Mouse (Mus musculus) heart, embryonic 11.5 days (tissue): ENCODE data around the gene Gm26602. TPM values are rescaled to one million over a fixed set of nuclear protein-coding genes. Genes with fewer than 3 reads are reported as not detected.
A peak's percentile ranks its signal among the peaks of the same experiment; 100 is the strongest.

ENCODE experiments used
- microRNA-seq: library from miRNA; unstranded; fragments of <30 nt; microRNA quantifications from one replicate; pipeline ENCODE4, GENCODE M21; 2016; ENCODE audit warnings: borderline number of aligned reads
- polyA plus RNA-seq: library from polyadenylated mRNA; unstranded; fragments of >200 nt; fragmentation: Nextera tagmentation; extraction: Ambion mirVana; gene quantifications from 2 replicates; pipeline ENCODE4 v1.2.1, GENCODE M21; 2014

The Gm26602 gene
- polyA plus RNA-seq, 1 experiment from 2014 or later = 8.1 TPM

Small RNA genes within 50 kb of the gene (microRNA-seq; reads per million reads assigned to microRNA genes)
- gene Mir6910 = 0.75 reads per million, percentile 6 among the genes with 10 or more reads in this experiment

Other genes starting within 250 kb of the Gm26602 start
- gene Madcam1, start 246.3 kb upstream of the Gm26602 start, polyA plus RNA-seq = 1.1 and 1.5 TPM in 2 replicates
- gene Tpgs1, start 241.5 kb upstream of the Gm26602 start, polyA plus RNA-seq = 47.4 and 48.6 TPM in 2 replicates
- gene Cdc34, start 228.7 kb upstream of the Gm26602 start, polyA plus RNA-seq = 159 and 164 TPM in 2 replicates
- gene Gzmm, start 221.8 kb upstream of the Gm26602 start, polyA plus RNA-seq = 0.40 and 1.0 TPM in 2 replicates
- 1,233 and 1,252 TPM in 2 replicates for gene Bsg, start 206.4 kb upstream of the Gm26602 start, polyA plus RNA-seq
- gene Hcn2, start 194.2 kb upstream of the Gm26602 start, polyA plus RNA-seq = 0.13 and 0.14 TPM in 2 replicates
- 22.7 and 23.6 TPM in 2 replicates for gene Polrmt, start 164.3 kb upstream of the Gm26602 start, polyA plus RNA-seq
- gene Fgf22, start 155.8 kb upstream of the Gm26602 start, polyA plus RNA-seq = 0.26 TPM in 1 of 2 replicates, not detected in the other
- gene Rnf126, start 143.9 kb upstream of the Gm26602 start, polyA plus RNA-seq = 63.1 and 69.0 TPM in 2 replicates
- 11.4 TPM in 2 replicates for gene Fstl3, start 133.6 kb upstream of the Gm26602 start, polyA plus RNA-seq
- not detected in 2 replicates for gene Prss57, start 119.9 kb upstream of the Gm26602 start, polyA plus RNA-seq
- 66.6 and 70.1 TPM in 2 replicates for gene Palm, start 117.3 kb upstream of the Gm26602 start, polyA plus RNA-seq
- 0.63 and 0.89 TPM in 2 replicates for gene Misp, start 89.9 kb upstream of the Gm26602 start, polyA plus RNA-seq
- 112 TPM in 2 replicates for gene Ptbp1, start 56.4 kb upstream of the Gm26602 start, polyA plus RNA-seq
- 2.5 and 3.9 TPM in 2 replicates for gene Prtn3, start 36.4 kb upstream of the Gm26602 start, polyA plus RNA-seq
- gene Plppr3, start 36.2 kb upstream of the Gm26602 start, polyA plus RNA-seq = 14.1 and 14.3 TPM in 2 replicates
- 0.31 and 0.49 TPM in 2 replicates for gene Elane, start 24.6 kb upstream of the Gm26602 start, polyA plus RNA-seq
- not detected in 2 replicates for gene Cfd, start 20.0 kb upstream of the Gm26602 start, polyA plus RNA-seq
- 30.9 and 32.0 TPM in 2 replicates for gene Med16, start 1.9 kb upstream of the Gm26602 start, polyA plus RNA-seq
- 0.15 and 0.31 TPM in 2 replicates for gene Kiss1r, start 6.1 kb downstream of the Gm26602 start, polyA plus RNA-seq
- gene R3hdm4, start 10.4 kb downstream of the Gm26602 start, polyA plus RNA-seq = 87.6 and 89.2 TPM in 2 replicates
- 4.3 and 12.7 TPM in 2 replicates for gene Arid3a, start 16.2 kb downstream of the Gm26602 start, polyA plus RNA-seq
- 89.8 and 97.6 TPM in 2 replicates for gene Wdr18, start 49.3 kb downstream of the Gm26602 start, polyA plus RNA-seq
- 0.19 and 0.20 TPM in 2 replicates for gene Grin3b, start 59.9 kb downstream of the Gm26602 start, polyA plus RNA-seq
- gene Tmem259, start 73.5 kb downstream of the Gm26602 start, polyA plus RNA-seq = 12.8 and 15.6 TPM in 2 replicates
- gene Cnn2, start 77.7 kb downstream of the Gm26602 start, polyA plus RNA-seq = 405 and 420 TPM in 2 replicates
- 2.1 and 2.8 TPM in 2 replicates for gene Abca7, start 85.6 kb downstream of the Gm26602 start, polyA plus RNA-seq
- 6.2 and 7.5 TPM in 2 replicates for gene Arhgap45, start 105.8 kb downstream of the Gm26602 start, polyA plus RNA-seq
- 160 and 182 TPM in 2 replicates for gene Polr2e, start 128.9 kb downstream of the Gm26602 start, polyA plus RNA-seq
- 711 and 729 TPM in 2 replicates for gene Gpx4, start 136.3 kb downstream of the Gm26602 start, polyA plus RNA-seq
- 8.4 and 9.6 TPM in 2 replicates for gene Sbno2, start 194.7 kb downstream of the Gm26602 start, polyA plus RNA-seq
- 16.5 and 20.0 TPM in 2 replicates for gene Stk11, start 204.9 kb downstream of the Gm26602 start, polyA plus RNA-seq
- 772 and 785 TPM in 2 replicates for gene Atp5d, start 227.8 kb downstream of the Gm26602 start, polyA plus RNA-seq
- gene Cbarp, start 230.0 kb downstream of the Gm26602 start, polyA plus RNA-seq = 2.5 and 2.7 TPM in 2 replicates
- 29.5 and 31.9 TPM in 2 replicates for gene Midn, start 237.4 kb downstream of the Gm26602 start, polyA plus RNA-seq